Mouse (Mus musculus) frontal cortex, postnatal 10 days (tissue): ENCODE measurements around the gene Gclm.
"Not testable (repeated sequence)": the region's sequence is repeated elsewhere in the genome, so short reads cannot be mapped to it uniquely, and the experiment has no call there.

ENCODE experiments used
- DNase-seq, 2 experiments: peaks; one replicate each; pipeline ENCODE4 v3.0.0; 2022; ENCODE audit warnings: low spot score in 2 of 2, mixed read lengths in 1 of 2

Gene Gclm

DNA sequence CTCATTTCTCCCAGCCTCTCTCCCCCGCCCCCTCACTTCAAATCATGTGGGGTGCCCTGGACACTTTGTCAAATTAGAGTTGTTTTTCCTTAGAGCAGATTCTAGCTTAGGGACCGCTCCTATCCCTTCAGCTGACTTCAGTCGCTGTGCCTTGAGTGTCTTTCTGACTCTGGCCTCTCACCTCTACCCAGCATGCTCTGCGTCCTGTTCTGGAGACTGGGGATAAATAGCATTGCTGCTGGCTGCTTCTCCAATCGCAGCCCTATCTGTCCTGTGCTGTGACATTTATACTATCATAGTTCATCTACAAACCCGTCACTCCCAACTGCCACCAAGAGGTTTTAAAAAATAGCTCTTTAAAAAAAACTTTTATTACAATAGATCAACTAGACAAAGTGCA is 2.5 kb upstream of the Gclm start:
- DNase-seq: no peak

DNA sequence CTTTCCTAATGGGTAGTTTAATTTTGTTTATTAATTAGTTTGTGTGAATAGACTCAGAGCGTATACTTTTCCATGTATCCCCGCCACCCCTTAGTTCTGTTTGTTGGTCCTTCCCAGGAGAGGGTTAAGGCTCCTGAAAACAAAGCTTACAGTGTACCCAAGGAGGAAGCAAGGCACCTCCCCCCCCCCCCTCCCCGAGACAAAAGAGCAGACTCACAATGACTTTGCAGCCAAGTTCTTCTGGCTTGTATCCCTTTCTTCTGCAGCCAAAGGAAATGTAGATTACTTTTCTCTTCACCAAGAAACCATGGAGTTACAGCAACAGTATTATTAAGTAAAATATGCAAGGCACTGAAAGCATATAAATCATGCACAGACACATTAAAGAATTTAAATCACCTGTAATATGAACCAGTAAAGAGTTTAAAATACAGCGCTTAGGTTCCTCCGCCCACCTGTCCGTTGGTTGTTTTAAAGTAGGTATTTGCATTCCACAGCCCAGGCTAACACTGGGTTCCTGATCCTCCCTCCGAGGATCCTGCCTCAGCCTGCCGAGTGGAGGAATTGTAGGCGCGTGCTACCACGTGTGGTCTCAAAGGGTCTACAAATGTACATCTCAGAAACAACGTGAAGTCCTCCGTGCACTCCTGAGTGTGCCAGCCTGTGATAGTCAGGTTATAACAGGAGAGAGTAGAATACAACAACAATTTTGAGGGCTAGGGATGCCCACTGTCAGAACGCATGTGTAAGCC is 1.8 kb upstream of the Gclm start:
- no peak for DNase-seq

DNA sequence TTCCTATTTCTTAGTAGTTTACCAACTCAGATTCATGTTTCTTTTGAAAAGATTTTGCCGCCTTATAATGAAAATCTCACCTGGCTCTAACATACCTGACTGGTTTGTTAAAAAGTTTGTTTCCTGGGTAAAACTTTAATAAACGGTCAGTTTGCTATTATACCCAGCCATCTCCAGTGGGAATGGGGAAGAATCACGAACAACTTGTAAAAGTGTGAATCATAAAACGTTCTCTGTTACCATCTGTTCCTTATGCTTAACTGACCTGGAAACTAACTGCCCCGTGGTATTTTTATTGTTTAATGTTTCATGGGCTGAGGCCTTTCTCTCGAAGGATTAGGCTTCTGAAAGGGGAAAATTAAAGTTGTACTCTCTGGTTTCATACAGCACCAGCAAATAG is 598 bp upstream of the Gclm start:
- no peak for DNase-seq

DNA sequence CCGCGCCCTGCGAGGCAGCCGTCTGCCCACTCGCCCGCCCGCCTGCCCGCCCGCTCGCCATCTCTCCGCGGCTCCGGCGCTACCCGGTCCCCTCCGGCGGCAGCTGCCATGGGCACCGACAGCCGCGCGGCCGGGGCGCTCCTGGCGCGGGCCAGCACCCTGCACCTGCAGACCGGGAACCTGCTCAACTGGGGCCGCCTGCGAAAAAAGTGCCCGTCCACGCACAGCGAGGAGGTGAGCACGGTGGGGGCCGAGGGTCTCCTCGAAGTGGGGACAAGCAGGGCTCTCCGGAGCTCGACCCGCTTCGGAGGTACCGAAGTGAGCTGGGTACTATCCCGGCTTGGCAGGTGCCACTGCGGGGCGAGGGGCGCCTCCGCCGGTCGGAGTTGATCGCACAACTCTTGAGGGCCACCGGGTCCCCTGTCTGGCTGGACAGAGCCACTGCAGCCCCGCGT is 548 bp downstream of the Gclm start:
- DNase-seq: peak; percentile 33 to 61

DNA sequence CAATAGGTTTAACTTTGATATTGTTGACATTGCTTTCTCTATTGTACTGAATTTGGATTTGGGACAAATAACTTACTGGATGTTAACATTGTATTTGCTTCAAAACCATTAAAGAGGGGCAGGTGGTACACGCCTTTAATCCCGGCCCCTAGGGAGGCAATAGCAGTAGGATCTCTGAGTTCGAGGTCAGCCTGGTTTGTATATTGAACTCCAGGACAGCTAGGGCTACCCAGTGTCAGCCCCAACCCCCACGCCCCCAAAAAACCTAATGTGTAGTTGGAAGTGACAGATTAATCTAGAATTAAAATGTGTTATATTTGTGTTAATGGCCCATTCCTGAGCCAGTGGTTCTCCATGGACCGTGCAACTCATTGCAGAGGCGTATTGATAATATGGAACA is 1.0 kb downstream of the Gclm start:
- no peak for DNase-seq

DNA sequence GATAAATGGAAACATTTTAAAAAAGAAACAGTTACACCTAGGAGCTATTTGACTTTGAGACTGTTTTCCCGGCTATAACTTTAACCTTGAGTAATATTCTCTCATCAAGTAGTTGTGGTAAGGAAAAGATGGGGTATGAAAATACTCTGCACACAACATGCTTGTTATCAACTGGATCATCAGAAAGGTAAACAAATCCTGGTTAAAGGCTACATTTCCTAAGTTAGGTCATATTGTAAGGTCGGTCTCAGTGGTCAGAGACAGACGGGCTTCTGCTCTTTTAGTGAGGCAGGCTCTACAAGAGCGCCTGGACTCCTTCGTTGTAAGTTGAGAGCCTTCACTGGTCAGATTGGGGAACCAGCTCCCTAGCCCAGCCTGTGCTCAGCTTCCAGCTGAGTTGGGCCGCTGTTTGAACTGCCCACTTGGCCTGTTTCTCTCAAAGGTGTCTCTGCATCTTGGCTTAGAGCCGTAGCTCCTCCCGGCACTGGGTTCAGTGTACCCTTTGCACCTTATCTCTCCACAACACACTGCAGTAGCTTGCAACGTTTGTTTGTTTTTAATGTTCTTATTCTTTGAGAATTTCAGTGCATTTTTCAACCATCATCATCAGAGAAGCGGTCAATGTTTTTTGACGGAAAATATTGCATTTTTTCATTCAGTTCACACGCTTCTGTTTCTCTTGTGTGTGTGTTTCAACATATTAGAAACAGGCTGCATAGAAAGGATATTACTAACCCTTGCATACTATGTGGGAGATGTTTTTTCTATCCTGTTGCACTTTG is 1.8 kb downstream of the Gclm start:
- no peak for DNase-seq

DNA sequence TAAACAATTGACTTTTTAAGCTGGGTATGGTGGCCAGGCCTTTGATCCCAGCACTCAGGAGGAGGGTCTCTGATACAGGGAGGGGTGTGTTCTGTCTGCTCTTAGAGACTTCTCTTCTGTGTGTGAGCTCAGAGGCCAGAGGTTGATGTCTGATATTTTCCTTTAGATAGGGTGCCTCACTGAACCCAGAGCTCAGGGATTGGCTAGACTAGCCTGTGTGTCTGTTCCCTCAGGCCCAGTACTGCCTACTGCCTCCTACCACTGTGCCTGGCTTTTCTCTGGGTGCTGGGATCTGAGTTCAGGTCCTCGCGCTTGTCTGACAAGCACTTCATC is 2.4 kb downstream of the Gclm start:
- DNase-seq: no peak

DNA sequence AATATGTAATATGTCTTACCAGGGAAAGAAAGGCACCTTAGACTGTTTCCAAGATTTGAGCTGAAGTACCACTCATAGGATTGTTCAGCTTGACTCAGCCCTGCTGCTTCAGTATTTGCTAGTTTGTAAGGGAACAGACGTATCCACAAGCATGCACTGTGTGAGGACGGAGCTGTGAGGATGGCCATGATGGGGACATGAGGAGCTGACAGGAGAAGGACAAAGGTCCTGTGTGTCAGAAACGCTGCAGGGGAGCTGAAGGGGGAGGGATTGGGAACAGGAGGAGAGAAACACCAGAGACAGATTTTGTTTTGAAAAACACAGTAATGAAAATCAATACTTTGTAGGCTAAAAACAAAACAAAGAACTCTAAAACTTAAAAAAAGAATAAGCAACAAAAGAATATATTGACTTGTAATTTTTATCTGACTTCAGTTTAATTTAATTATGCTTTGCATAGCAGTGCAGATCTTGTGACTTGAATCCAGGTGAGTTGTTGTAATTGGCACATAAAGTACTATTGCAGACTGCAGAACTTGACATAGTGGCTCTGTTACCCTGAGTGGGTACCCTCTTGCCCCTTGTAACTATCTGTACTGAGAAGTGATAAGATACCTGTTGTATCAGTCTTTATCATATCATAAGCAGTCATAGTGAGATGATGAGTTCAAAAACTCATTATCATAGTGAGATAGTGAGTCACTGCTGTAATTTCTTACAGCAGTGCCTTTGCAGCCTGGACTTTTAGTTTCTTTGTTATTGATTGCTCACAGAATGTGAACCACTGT is 7.3 kb downstream of the Gclm start:
- no peak for DNase-seq

DNA sequence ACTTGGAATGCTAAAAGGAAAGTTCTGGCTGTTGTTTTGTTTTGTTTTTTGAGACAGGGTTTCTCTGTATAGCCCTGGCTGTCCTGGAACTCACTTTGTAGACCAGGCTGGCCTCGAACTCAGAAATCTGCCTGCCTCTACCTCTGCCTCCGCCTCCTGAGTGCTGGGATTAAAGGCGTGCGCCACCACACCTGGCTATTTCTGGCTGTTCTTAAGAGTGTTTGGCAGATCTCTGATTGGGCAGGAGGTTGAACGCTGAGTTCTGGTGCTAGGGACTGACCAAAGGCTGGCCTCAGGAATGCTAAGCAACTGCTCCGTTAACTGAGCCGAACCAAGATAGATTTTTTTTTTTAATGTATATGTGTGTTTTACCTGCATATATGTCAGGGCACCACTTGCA is 8.7 kb downstream of the Gclm start:
- DNase-seq: not testable (repeated sequence)

DNA sequence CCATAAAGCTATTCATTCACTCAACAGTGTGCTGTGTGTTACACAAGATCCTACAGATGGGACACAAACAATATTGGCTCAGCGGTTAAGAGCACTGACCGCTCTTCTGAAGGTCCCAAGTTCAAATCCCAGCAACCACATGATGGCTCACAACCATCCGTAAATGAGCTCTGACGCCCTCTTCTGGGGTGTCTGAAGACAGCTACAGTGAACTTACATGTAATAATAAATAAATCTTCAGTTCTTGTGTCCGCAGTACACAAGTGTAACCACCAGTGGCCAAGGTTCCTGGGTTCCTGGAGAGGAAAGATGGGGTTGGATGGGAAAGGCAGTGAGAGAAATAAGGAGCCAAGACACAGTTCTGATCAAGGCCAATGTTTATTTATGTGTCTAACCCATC is 24.6 kb downstream of the Gclm start:
- no peak for DNase-seq

DNA sequence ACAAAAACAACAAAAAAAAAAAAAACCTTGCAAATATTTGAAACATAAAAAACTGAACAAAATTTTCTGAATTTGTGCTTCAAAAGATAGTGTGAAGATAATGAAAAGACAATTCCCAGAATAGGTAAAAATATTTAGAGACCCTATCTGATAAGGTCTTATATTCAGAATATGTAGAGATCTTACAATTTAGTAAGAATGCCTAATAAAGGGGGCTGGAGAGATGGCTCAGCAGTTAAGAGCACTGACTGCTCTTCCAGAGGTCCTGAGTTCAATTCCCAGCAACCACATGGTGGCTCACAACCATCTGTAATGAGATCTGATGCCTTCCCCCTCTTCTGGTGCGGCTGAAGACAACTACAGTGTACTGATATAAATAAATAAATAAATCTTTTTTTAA is 27.2 kb downstream of the Gclm start:
- not testable (repeated sequence) for DNase-seq

DNA sequence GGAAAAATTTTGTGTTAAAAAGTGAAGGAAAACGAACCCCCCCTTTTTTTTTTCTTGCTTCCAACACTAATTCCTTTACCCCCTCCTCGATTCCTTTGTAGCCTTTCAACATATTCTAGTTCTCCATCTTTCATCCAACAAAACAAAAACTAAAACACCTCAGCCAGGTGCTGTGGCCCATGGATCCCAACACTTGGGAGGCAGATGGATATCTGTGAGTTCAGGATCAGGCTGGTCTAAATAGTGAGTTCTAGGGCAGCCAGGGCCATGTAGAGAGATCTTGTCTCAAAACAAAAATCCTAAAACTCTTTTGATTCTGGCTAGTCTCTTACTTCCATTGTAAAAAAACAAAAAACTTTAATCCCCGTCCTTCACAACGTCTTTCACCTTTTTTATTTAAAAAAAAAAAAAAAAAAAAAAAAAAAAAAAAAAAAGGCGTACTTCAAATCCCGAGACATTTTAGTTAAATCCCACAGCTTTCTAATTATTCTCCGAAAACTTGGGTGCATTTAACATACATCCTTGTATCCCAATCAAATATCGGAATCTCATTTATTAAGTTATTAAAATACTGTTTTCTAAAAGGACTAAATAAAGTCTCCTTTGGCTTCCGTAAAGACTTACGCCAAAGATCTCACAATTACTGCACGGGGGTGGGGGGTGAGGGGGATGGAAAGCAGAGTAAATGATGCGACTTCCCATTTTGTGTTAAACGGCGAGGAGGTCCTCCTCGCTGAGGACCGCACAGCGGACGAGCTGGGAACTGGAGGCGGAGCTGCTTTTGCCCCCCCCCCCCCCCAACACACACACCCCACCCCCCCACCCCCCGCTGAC is 28.3 kb downstream of the Gclm start:
- no peak for DNase-seq

DNA sequence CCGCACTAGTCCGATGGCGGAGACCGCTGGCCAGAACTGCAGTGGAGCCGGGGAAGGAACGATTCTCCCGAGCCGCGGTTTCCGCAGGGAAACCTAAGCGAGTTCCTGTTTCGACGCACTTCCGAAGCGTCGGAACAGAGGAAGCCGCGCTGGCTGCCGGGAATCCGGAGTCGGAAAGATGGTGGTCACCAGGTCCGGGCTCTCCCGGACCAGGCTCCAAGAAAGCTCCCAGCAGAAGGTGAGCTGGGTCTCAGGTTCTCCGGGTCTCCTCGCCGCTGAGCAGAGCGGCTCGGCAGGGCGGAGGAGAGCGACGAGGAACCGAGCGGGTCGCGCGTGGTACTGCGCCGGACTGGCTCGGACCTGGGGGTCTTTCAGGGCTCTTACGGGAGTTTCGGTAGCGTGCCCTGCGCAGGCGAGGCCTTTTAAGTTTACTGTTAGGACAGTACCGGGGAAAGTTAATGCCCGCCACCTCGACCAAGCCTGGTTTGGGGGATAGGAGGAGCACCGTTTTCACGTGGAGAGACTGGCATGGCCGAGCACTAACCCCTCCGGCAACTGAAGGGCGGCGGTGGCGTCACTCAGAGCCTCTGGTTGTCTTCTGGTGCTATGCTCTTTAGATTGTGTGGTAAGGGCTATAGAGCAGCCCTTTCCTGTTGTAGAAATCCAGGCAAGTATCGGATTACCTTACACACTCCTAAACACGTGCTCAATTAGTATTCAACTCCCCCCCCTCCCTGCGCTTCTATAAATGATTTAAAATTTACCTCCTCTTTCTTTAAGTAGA is 29.1 kb downstream of the Gclm start, which contains the start of gene Dnttip2:
Gene Dnttip2, plus strand, starts transcription at position 148 of the 784 bp plus-strand sequence.
- peak; percentile 86 to 90 for DNase-seq

DNA sequence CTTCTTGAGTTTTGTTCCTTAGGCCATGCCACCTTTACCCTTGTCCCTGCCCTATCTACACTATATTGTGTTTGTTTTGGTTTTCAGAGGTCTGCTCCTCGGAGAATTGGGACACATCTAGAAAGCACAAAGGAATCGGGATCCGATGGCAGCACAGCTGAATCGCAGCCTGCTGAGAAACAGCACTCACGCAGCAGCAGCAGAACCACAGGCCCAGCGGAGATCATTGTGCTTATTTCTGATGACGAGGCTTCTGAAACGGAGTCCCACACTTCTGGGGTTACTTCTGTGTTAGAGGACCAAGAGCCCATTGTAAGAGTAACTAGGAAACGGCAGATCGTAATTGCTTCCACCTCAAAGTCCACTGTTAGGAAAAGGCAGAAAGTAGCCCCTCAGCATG is 29.8 kb downstream of the Gclm start:
- DNase-seq: no peak

DNA sequence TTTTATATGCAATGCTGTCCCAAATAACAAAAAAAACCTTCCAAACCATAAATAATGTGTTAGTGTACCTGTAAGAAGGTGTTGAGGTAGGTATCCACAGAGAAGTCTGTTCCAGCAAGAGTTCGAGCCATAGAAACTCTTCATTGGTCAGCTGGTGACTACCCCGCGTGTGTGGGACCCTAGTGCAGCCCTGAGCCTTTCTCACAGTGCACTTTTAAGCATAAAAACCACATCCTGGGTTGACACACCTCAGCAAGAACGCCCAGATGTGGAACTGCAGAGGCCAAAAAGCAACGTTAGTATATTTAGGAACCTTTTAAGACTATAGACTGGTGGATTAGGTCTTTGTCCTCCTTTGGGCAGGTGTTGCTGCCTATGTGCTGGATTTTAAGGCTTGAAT is 41.8 kb downstream of the Gclm start:
- no peak for DNase-seq

DNA sequence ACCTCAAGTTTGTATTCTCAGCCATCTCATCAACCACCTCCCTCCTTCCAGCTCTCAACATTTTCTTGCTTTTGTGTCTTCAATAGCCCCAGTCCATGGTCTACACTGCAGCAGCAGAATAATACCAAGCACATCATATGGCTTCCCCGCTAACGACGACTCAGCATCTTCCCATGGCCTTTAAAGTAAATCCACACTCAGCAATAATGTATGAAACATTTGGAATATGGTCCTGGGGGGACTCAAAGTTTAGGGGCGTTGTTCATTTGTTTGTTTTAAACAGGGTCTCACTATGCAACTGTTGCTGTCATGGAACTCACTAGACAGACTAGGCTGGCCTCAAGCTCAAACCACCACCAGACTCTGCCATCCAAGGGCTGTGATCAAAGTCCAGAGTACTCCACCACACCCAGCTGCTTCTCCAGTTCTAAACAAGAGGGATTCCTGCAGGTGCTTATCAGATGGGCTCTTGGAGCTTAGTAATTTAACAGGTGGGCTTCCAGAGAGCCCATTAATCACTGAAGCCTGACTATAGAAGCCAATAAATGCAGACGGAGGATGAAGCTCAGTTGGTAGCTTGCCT is 43.3 kb downstream of the Gclm start:
- DNase-seq: no peak

DNA sequence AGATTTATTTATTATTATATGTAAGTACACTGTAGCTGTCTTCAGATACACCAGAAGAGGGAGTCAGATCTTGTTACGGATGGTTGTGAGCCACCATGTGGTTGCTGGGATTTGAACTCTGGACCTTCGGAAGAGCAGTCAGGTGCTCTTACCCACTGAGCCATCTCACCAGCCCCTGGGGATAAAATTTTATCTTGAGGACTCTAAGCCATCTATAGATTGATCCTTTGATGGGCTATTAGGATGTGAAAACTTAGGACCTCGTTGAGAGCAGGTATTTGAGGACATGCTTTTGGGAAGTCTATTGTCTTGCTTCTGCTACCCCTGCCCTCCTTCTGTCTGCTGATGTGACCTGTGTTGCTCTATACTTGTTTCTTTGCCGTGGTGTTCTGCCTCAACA is 44.0 kb downstream of the Gclm start:
- not testable (repeated sequence) for DNase-seq

DNA sequence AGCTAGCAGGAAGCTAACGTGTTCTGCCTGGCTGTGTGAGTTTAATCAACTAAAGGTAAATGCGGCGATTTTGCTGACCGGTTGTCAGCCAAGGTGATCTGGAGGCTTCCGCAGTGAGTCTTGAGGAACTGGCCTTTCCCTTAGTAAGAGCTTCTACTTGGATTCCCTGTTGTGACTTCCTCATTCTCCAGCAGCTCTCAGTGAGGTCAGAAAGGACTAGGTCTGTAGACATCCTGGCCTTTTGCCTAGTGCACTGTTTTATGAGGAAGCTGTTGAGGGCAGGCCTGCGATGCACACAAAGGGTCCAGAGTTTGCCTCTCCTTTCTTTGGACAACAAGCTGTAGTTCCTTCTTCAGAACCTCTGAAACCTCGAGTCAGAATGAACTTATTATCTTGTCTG is 45.3 kb downstream of the Gclm start:
- DNase-seq: no peak

DNA sequence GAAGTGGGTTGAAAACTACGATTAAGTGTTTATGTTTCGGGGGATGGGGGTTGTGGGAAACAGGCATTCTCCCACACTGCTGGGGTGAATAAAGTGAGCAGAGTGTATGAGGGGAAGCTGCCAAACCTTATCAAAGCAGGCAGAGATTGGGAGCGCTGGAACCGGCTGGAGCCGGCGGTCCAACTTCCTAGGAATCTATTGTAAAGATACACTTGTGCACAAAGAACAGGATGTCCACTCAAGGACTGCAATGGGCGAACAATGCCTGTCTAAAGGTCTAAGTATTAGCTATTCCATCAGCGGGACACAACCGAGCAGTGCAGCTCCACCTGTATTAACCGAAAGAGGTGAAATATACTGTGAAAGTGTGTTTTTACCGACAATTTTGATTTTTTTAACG is 46.5 kb downstream of the Gclm start:
- DNase-seq: no peak
